Mouse (Mus musculus) lung, embryonic 16.5 days (tissue): ENCODE results near the gene Tnfrsf1a. TPM values are rescaled to one million over a fixed set of nuclear protein-coding genes. Genes with fewer than 3 reads are reported as not detected.
A peak's percentile ranks its signal among the peaks of the same experiment; 100 is the strongest.
"Not testable (repeated sequence)": the region's sequence is repeated elsewhere in the genome, so short reads cannot be mapped to it uniquely, and the experiment has no call there.

Source experiments
- ATAC-seq: fragments of 200-750 bp; cut with Nextera tagmentation; 2 replicates; pipeline ENCODE4 v1.8.0; 2017; ENCODE audit warnings: low read depth, mild to moderate bottlenecking, moderate library complexity
- H3K27ac ChIP-seq: fragments of 300-500 bp; sonication (generic); 2 replicates; pipeline ENCODE4 v1.5.1; 2014; ENCODE audit warnings: mild to moderate bottlenecking, control low read depth, low read length
- H3K27me3 ChIP-seq: fragments of 300-500 bp; sonication (generic); 2 replicates; pipeline ENCODE4 v1.6.1; 2014; ENCODE audit warnings: low read depth, low read length, mixed read lengths; ENCODE audit not compliant: control insufficient read depth, insufficient read depth
- H3K36me3 ChIP-seq: fragments of 300-500 bp; sonication (generic); 2 replicates; pipeline ENCODE4 v1.6.1; 2014; ENCODE audit warnings: low read length; ENCODE audit not compliant: control insufficient read depth, insufficient read depth
- H3K4me1 ChIP-seq: fragments of 300-500 bp; sonication (generic); replicated peaks from 2 replicates; pipeline ENCODE4 v1.6.1; 2014; ENCODE audit warnings: low read length, mixed read lengths; ENCODE audit not compliant: control insufficient read depth, insufficient read depth
- H3K4me2 ChIP-seq: fragments of 300-500 bp; sonication (generic); 2 replicates; pipeline ENCODE4 v1.6.1; 2014; ENCODE audit warnings: low read depth, low read length, control low read depth
- H3K4me3 ChIP-seq: fragments of 300-500 bp; sonication (generic); 2 replicates; pipeline ENCODE4 v1.5.1; 2014; ENCODE audit warnings: mild to moderate bottlenecking, low read length, control low read depth
- H3K9ac ChIP-seq: fragments of 300-500 bp; sonication (generic); 2 replicates; pipeline ENCODE4 v1.6.1; 2014; ENCODE audit warnings: low read length, control low read depth
- H3K9me3 ChIP-seq: fragments of 300-500 bp; sonication (generic); 2 replicates; pipeline ENCODE4 v1.6.1; 2016; ENCODE audit warnings: low read length; ENCODE audit not compliant: control insufficient read depth
- WGBS: fragments of 180-500 bp; shearing (Covaris S2); extraction: QIAGEN DNeasy Blood & Tissue Kit; methylation state at CpG from one replicate; pipeline ENCODE4 v1.1.7; 2014; 5-methylcytosine and 5-hydroxymethylcytosine counted together
- polyA plus RNA-seq: library from polyadenylated mRNA; unstranded; fragments of >200 nt; fragmentation: Nextera tagmentation; extraction: Ambion mirVana; gene quantifications from 2 replicates; pipeline ENCODE4 v1.2.1, GENCODE M21; 2015

Gene Tnfrsf1a
- polyA plus RNA-seq: 115 and 117 TPM in 2 replicates

GRCm38 (mm10) chr6:125348721-125349574 is at the start of gene Tnfrsf1a:
TSS of gene Tnfrsf1a (plus strand) at chr6:125349362.
- peak; percentile 55 for ATAC-seq
- Histone ChIP-seq H3K4me1 (peaks cover 54% of the 10 kb centered on the region), H3K9ac (peak within 1 kb of the TSS; percentile 80), H3K27ac (peak within 1 kb of the TSS; percentile 96), H3K4me2 (peak within 1 kb of the TSS; percentile 85), H3K36me3 (no peaks in the 10 kb centered on the region), H3K4me3 (peak within 1 kb of the TSS; percentile 79), H3K27me3 (no peaks in the 10 kb centered on the region), H3K9me3 (no peaks in the 10 kb centered on the region)
- WGBS: 8% methylated on average over 22 of the region's 22 CpGs

DNA sequence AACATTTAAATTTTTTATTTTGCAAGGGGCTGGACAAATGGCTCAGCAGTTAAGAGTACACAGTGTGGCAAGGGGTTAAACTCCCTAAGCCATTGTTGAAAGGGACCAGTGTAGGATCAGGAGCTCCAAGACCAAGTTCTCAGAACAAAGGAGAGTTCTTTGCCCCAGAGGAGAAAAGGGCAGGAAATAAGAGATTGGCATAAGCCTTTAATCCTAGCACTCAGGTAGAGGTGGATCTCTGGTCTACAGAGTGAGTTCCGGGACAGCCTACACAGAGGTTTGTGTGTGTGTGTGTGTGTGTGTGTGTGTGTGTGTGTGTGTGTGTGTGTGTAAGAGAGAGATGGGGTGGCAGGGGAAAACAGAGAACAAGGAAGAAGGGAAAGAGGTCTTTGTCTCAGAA is 48.2 kb upstream of the Tnfrsf1a start:
- H3K36me3 ChIP-seq: peaks cover 3% of the 10 kb centered on the region; the same call in 1 of the 2 replicates
- no peak for ATAC-seq
- no peak overlapping the region for H3K27ac ChIP-seq
- peaks cover 8% of the 10 kb centered on the region for H3K4me1 ChIP-seq
- no peak overlapping the region for H3K4me2 ChIP-seq
- no peak overlapping the region for H3K9ac ChIP-seq
- 69% methylated on average over 1 of the region's 1 CpGs for WGBS
- no peaks in the 10 kb centered on the region for H3K27me3 ChIP-seq
- no peak overlapping the region for H3K4me3 ChIP-seq
- H3K9me3 ChIP-seq: no peaks in the 10 kb centered on the region

- Histone ChIP-seq H3K9me3 (no peaks in the 10 kb centered on the region), H3K9ac (no peak overlapping the region), H3K27ac (peak overlapping the region; percentile 87), H3K4me1 (peaks cover 8% of the 10 kb centered on the region), H3K36me3 (peaks cover 17% of the 10 kb centered on the region), H3K27me3 (no peaks in the 10 kb centered on the region), H3K4me2 (0 out of 2 replicates have a peak overlapping the region, but pooled peaks have one; percentile 1), H3K4me3 (no peak overlapping the region)
- peak; percentile 70 for ATAC-seq
- 47% methylated on average over 24 of the region's 24 CpGs for WGBS
Measured at GRCm38 (mm10) chr6:125302231-125302982, 46.8 kb upstream of the Tnfrsf1a start.

DNA sequence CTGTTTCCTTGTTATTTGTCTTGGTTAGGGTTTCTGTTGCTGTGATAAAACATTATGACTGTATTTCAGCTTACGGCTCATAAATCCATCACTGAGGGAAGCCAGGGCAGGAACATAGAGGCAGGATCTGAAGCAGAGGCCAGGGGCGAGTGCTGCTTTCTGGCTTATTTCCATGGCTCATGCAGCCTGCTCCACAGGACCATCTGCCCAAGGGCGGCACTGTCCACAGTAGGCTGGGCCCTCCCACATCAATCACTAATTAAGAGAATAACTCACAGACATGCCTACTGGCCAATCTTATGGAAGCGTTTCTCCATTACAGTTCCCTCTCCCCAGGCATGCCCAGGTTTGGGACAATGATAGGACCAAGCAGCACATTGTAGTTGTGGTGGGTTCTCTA is 45.9 kb upstream of the Tnfrsf1a start:
- peaks cover 20% of the 10 kb centered on the region for H3K36me3 ChIP-seq
- H3K9me3 ChIP-seq: no peaks in the 10 kb centered on the region
- H3K27ac ChIP-seq: peak overlapping the region; percentile 87; the same call in 1 of the 2 replicates
- 64% methylated on average over 4 of the region's 4 CpGs for WGBS
- H3K9ac ChIP-seq: no peak overlapping the region
- no peak overlapping the region for H3K4me2 ChIP-seq
- peaks cover 8% of the 10 kb centered on the region for H3K4me1 ChIP-seq
- no peaks in the 10 kb centered on the region for H3K27me3 ChIP-seq
- no peak overlapping the region for H3K4me3 ChIP-seq
- no peak for ATAC-seq

- H3K9ac ChIP-seq, ATAC-seq, H3K27me3 ChIP-seq, H3K4me3 ChIP-seq, H3K4me2 ChIP-seq, H3K4me1 ChIP-seq, H3K27ac ChIP-seq, H3K9me3 ChIP-seq: not testable (repeated sequence)
- H3K36me3 ChIP-seq: peaks cover 27% of the 10 kb centered on the region
- WGBS: 78% methylated on average over 7 of the region's 7 CpGs
Measured at GRCm38 (mm10) chr6:125304408-125304807, 44.8 kb upstream of the Tnfrsf1a start.

DNA sequence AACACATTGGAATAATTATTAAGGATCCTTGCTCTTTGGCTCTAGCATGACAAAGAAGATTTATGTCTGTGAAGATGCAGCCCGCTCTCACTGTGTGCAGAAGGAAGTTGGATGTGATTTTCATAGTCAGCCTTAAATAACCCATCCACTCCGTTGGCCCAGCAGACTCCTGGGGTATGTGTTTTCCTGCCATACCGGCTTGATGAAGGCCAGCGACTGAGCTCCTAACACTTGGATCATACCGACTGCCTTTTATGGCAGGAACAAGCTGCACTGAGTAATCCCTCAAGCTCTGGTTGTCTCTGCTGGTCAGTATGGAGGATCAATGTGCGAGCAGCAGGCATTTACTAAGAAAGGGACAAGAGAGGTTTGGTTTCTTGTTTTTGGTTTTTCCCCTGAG is 43.7 kb upstream of the Tnfrsf1a start:
- ATAC-seq: no peak
- 89% methylated on average over 6 of the region's 6 CpGs for WGBS
- no peak overlapping the region for H3K4me2 ChIP-seq
- H3K9ac ChIP-seq: no peak overlapping the region
- no peak overlapping the region for H3K27ac ChIP-seq
- H3K27me3 ChIP-seq: no peaks in the 10 kb centered on the region
- no peak overlapping the region for H3K4me3 ChIP-seq
- peaks cover 8% of the 10 kb centered on the region for H3K4me1 ChIP-seq
- peaks cover 27% of the 10 kb centered on the region for H3K36me3 ChIP-seq
- H3K9me3 ChIP-seq: no peaks in the 10 kb centered on the region

- no peak for ATAC-seq
- Histone ChIP-seq H3K4me3 (no peak overlapping the region), H3K36me3 (peaks cover 33% of the 10 kb centered on the region), H3K9me3 (no peaks in the 10 kb centered on the region), H3K4me2 (no peak overlapping the region), H3K27me3 (no peaks in the 10 kb centered on the region), H3K9ac (no peak overlapping the region), H3K27ac (no peak overlapping the region), H3K4me1 (peaks cover 15% of the 10 kb centered on the region)
- 86% methylated on average over 5 of the region's 5 CpGs for WGBS
Measured at GRCm38 (mm10) chr6:125307091-125307490, 42.1 kb upstream of the Tnfrsf1a start.

DNA sequence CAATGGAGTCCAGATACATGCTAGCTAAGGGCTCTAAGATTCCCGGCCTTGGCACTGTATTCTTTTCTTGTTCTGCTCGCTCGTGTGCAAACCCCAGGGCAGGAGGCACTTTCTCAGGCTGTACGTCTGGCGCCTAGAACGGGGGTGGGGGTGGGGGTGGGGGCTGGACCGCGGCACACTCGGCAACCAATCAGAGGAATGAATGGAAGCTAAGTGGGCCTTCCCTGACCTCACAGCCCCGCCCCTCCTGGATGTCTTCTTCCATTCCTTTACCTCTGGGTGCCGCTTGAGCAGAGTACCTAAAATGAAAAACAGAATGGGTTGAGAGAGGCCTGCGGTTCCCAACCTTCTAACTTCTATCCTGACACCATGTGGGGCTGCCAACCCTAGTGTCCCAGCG is 40.2 kb upstream of the Tnfrsf1a start:
- no peaks in the 10 kb centered on the region for H3K9me3 ChIP-seq
- no peak overlapping the region for H3K4me2 ChIP-seq
- H3K27me3 ChIP-seq: no peaks in the 10 kb centered on the region
- ATAC-seq: no peak
- peaks cover 18% of the 10 kb centered on the region for H3K4me1 ChIP-seq
- no peak overlapping the region for H3K27ac ChIP-seq
- WGBS: 24% methylated on average over 13 of the region's 13 CpGs
- H3K36me3 ChIP-seq: peaks cover 33% of the 10 kb centered on the region
- H3K9ac ChIP-seq: no peak overlapping the region
- H3K4me3 ChIP-seq: no peak overlapping the region

- H3K9me3 ChIP-seq: no peaks in the 10 kb centered on the region
- no peak overlapping the region for H3K27ac ChIP-seq
- peaks cover 23% of the 10 kb centered on the region for H3K4me1 ChIP-seq
- no peak overlapping the region for H3K4me2 ChIP-seq
- 61% methylated on average over 5 of the region's 5 CpGs for WGBS
- H3K4me3 ChIP-seq: no peak overlapping the region
- no peak overlapping the region for H3K9ac ChIP-seq
- H3K36me3 ChIP-seq: peaks cover 33% of the 10 kb centered on the region
- ATAC-seq: no peak
- H3K27me3 ChIP-seq: no peaks in the 10 kb centered on the region
Measured at GRCm38 (mm10) chr6:125309406-125309805, 39.8 kb upstream of the Tnfrsf1a start.
